Mouse (Mus musculus) hindbrain, embryonic 14.5 days (tissue): ENCODE measurements at regions not wholly inside any gene's neighbourhood (a gene's known extent, or its start where the extent isn't known, plus 50 kb on each side); places are given as distances from the start of the nearest gene placed in this dataset.
A peak's percentile ranks its signal among the peaks of the same experiment; 100 is the strongest.

Experiments
- ATAC-seq: fragments of 200-750 bp; cut with Nextera tagmentation; 2 replicates; pipeline ENCODE4 v1.8.0; 2017; ENCODE audit warnings: moderate number of reproducible peaks, mild to moderate bottlenecking, moderate TSS enrichment, moderate library complexity; ENCODE audit not compliant: low FRiP score
- DNase-seq: peaks from one replicate; pipeline ENCODE4 v3.0.0-alpha.2; 2015; ENCODE audit warnings: low spot score
- H3K27ac ChIP-seq: fragments of 300-500 bp; sonication (generic); 2 replicates; pipeline ENCODE4 v1.5.1; 2014; ENCODE audit warnings: mild to moderate bottlenecking, moderate library complexity
- H3K27me3 ChIP-seq: fragments of 300-500 bp; sonication (generic); 2 replicates; pipeline ENCODE4 v1.6.1; 2014; ENCODE audit warnings: mild to moderate bottlenecking, low read length, mixed read lengths; ENCODE audit not compliant: control insufficient read depth, insufficient read depth
- H3K36me3 ChIP-seq: fragments of 300-500 bp; sonication (generic); replicated peaks from 2 replicates; pipeline ENCODE4 v1.6.1; 2014; ENCODE audit not compliant: control insufficient read depth, insufficient read depth
- H3K4me1 ChIP-seq: fragments of 300-500 bp; sonication (generic); replicated peaks from 2 replicates; pipeline ENCODE4 v1.6.1; 2014; ENCODE audit warnings: antibody characterized with exemption, low read length, mixed read lengths; ENCODE audit not compliant: control insufficient read depth, insufficient read depth
- H3K4me2 ChIP-seq: fragments of 300-500 bp; sonication (generic); replicated peaks from 2 replicates; pipeline ENCODE4 v1.6.1; 2014; ENCODE audit warnings: mild to moderate bottlenecking, moderate library complexity
- H3K4me3 ChIP-seq: fragments of 300-500 bp; sonication (generic); replicated peaks from 2 replicates; pipeline ENCODE4 v1.5.1; 2014; ENCODE audit warnings: mild to moderate bottlenecking, low read length
- H3K9ac ChIP-seq: fragments of 300-500 bp; sonication (generic); 2 replicates; pipeline ENCODE4 v1.6.1; 2014
- H3K9me3 ChIP-seq: fragments of 300-500 bp; sonication (generic); 2 replicates; pipeline ENCODE4 v1.6.1; 2016; ENCODE audit warnings: low read length; ENCODE audit not compliant: control insufficient read depth
- WGBS: fragments of 180-500 bp; shearing (Covaris S2); extraction: QIAGEN DNeasy Blood & Tissue Kit; methylation state at CpG from one replicate; pipeline ENCODE4 v1.1.7; 2014; 5-methylcytosine and 5-hydroxymethylcytosine counted together

DNA sequence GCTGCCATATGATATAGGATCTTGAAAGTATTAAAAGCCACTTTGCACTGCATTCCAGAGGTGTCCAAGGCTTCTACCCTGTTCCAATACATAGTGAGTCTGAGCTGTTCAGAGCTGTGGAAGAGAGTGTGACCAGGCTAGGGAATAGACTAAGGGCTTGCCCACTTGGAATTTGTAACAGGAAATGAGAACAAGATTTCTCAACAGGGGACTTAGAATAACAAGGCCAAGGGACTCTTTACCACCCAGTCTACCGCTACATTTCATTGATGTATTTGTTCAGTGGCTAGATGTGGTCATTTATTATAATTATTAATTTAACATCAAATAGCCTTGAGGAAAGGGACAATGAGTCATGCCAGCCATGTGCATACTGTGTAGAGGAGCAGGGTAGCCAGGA, 202.3 kb upstream of the Nampt start:
- no peak overlapping the region for H3K27ac ChIP-seq

GRCm38 (mm10) chr12:32619830-32620229, 199.5 kb upstream of the Nampt start:
- Histone ChIP-seq H3K9me3 (0 out of 2 replicates have a peak, but pooled peaks cover 6% of the 10 kb centered on the region), H3K4me2 (no peak overlapping the region), H3K4me1 (no peaks in the 10 kb centered on the region), H3K36me3 (no peaks in the 10 kb centered on the region), H3K9ac (no peak overlapping the region), H3K27me3 (no peaks in the 10 kb centered on the region), H3K4me3 (no peak overlapping the region), H3K27ac (no peak overlapping the region)
- no peak for ATAC-seq
- WGBS = 68% methylated on average over 4 of the region's 4 CpGs
- DNase-seq = no peak

More for the DNA sequence above, 202.3 kb upstream of the Nampt start:
- WGBS = 71% methylated on average over 1 of the region's 1 CpGs
- Histone ChIP-seq H3K9me3 (0 out of 2 replicates have a peak, but pooled peaks cover 6% of the 10 kb centered on the region), H3K4me1 (no peaks in the 10 kb centered on the region), H3K27me3 (no peaks in the 10 kb centered on the region), H3K4me2 (no peak overlapping the region), H3K9ac (no peak overlapping the region), H3K4me3 (no peak overlapping the region), H3K36me3 (no peaks in the 10 kb centered on the region)
- ATAC-seq (no peak), DNase-seq (no peak)

GRCm38 (mm10) chr12:32621739-32622138, 197.6 kb upstream of the Nampt start:
- Histone ChIP-seq H3K9ac (no peak overlapping the region), H3K4me2 (no peak overlapping the region), H3K4me1 (no peaks in the 10 kb centered on the region), H3K9me3 (0 out of 2 replicates have a peak, but pooled peaks cover 6% of the 10 kb centered on the region), H3K36me3 (no peaks in the 10 kb centered on the region), H3K27me3 (no peaks in the 10 kb centered on the region), H3K4me3 (no peak overlapping the region), H3K27ac (no peak overlapping the region)
- ATAC-seq = no peak
- WGBS = 89% methylated on average over 5 of the region's 5 CpGs
- DNase-seq = no peak

DNA sequence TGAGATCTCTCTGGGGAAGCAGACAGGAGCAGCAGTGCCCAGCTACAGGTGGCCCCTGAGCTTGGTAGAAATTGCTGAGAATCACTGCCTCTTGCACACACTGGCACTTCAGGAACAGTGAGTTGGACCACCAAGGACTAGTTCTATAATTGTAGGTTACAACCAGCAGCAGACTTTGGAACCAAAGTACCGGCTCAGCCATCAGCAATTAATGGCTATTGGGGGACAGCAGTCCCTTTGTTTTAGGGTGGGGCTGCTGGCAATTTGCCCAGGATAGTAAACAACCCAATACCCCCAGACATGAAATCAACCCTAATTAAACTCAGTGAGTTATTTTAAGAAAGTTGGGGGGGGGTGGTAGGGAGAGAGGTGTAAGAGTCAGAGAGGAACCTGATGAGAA, 190.8 kb upstream of the Nampt start:
- Histone ChIP-seq H3K9me3 (no peaks in the 10 kb centered on the region), H3K36me3 (no peaks in the 10 kb centered on the region), H3K4me2 (no peak overlapping the region), H3K27me3 (no peaks in the 10 kb centered on the region), H3K9ac (no peak overlapping the region), H3K4me1 (no peaks in the 10 kb centered on the region), H3K27ac (no peak overlapping the region), H3K4me3 (no peak overlapping the region)
- 50% methylated on average over 1 of the region's 1 CpGs for WGBS
- ATAC-seq = no peak
- DNase-seq = no peak

- Histone ChIP-seq H3K9me3 (no peaks in the 10 kb centered on the region), H3K4me2 (no peak overlapping the region), H3K9ac (no peak overlapping the region), H3K27me3 (no peaks in the 10 kb centered on the region), H3K27ac (no peak overlapping the region), H3K4me1 (no peaks in the 10 kb centered on the region), H3K4me3 (no peak overlapping the region), H3K36me3 (no peaks in the 10 kb centered on the region)
- 31% methylated on average over 3 of the region's 3 CpGs for WGBS
- DNase-seq = peak; percentile 32
- no peak for ATAC-seq
Observed at GRCm38 (mm10) chr12:32632935-32633334, 186.4 kb upstream of the Nampt start.

- no peak for ATAC-seq
- H3K4me1 ChIP-seq = no peaks in the 10 kb centered on the region
- H3K9me3 ChIP-seq = no peaks in the 10 kb centered on the region
- H3K27me3 ChIP-seq = no peaks in the 10 kb centered on the region
- 74% methylated on average over 5 of the region's 5 CpGs for WGBS
- no peaks in the 10 kb centered on the region for H3K36me3 ChIP-seq
- H3K4me2 ChIP-seq = no peak overlapping the region
- no peak overlapping the region for H3K27ac ChIP-seq
- H3K9ac ChIP-seq = no peak overlapping the region
- no peak for DNase-seq
- no peak overlapping the region for H3K4me3 ChIP-seq
Observed at GRCm38 (mm10) chr12:32635055-32635454, 184.3 kb upstream of the Nampt start.

DNA sequence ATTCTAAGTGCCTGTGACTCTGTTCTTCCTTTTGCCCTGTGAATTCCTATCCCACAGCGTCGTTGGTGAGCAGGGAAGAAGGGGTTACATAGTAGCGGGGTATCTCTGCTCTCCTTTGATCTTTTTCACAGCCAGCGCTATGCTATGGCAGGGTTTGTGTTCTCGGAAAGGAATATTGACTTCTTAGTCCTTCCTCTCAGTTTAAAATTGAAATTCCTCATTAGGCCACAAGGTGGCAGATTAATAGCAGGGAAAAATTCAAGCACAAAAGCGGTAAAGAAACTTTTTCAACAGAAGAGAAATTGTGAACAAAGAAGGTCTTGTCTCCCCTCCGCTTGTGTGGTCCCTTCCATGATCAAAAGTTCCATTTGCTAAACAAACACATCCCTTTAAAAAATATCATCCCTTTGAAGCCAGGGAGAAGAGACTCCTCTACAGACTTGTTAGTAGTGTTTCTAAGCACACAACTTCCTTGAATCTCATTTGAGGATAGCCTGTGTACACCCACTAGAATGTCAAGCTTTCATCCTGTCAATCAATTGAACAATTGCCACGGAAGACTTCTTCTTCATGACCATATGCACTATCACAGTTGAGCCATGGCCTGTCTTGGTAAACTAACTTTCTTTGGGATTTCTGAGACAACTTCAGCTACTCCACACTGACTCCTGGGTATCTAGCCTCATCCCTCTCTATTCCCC, 181.8 kb upstream of the Nampt start:
- H3K4me1 ChIP-seq = no peaks in the 10 kb centered on the region
- peak overlapping the region; percentile 18; the same call in 1 of the 2 replicates for H3K4me2 ChIP-seq
- no peaks in the 10 kb centered on the region for H3K27me3 ChIP-seq
- H3K9ac ChIP-seq = no peak overlapping the region
- DNase-seq (peak; percentile 91), ATAC-seq (peak; percentile 67; the same call in 1 of the 2 replicates)
- WGBS = 5% methylated on average over 8 of the region's 8 CpGs
- no peaks in the 10 kb centered on the region for H3K36me3 ChIP-seq
- no peak overlapping the region for H3K4me3 ChIP-seq
- H3K27ac ChIP-seq = no peak overlapping the region
- H3K9me3 ChIP-seq = no peaks in the 10 kb centered on the region

- no peak overlapping the region for H3K4me3 ChIP-seq
- WGBS = 83% methylated on average over 2 of the region's 2 CpGs
- no peak for ATAC-seq
- H3K36me3 ChIP-seq = no peaks in the 10 kb centered on the region
- DNase-seq = no peak
- H3K27ac ChIP-seq = no peak overlapping the region
- no peak overlapping the region for H3K4me2 ChIP-seq
- H3K9me3 ChIP-seq = no peaks in the 10 kb centered on the region
- no peaks in the 10 kb centered on the region for H3K4me1 ChIP-seq
- no peaks in the 10 kb centered on the region for H3K27me3 ChIP-seq
- H3K9ac ChIP-seq = no peak overlapping the region
Observed at GRCm38 (mm10) chr12:32640591-32640990, 178.8 kb upstream of the Nampt start.

GRCm38 (mm10) chr12:32642493-32642892, 176.9 kb upstream of the Nampt start:
- Histone ChIP-seq H3K27me3 (no peaks in the 10 kb centered on the region), H3K36me3 (no peaks in the 10 kb centered on the region), H3K9me3 (no peaks in the 10 kb centered on the region), H3K4me2 (no peak overlapping the region), H3K4me3 (no peak overlapping the region), H3K4me1 (no peaks in the 10 kb centered on the region), H3K9ac (no peak overlapping the region), H3K27ac (no peak overlapping the region)
- DNase-seq (no peak), ATAC-seq (no peak)
- WGBS = 92% methylated on average over 1 of the region's 1 CpGs

DNA sequence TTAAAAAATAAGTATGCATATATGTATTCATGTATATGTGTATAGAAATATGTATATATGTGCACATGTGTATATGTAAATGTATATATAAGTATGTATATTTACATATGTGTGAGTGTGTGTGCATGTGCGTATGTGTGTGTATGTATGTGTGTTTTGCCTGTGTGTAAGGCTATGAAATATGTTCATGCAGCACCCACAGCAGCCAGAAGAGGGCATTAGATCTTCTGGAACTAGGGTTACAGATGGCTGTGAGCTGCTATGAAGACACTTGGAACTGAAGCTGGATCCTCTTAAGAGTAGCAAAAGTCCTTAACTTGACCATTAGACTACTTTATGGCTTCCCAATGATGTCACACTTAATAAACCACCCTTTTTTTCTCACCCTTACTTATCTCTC, 166.2 kb upstream of the Nampt start:
- ATAC-seq = no peak
- no peak for DNase-seq

More for the DNA sequence above, 166.2 kb upstream of the Nampt start:
- no peak overlapping the region for H3K9ac ChIP-seq
- no peaks in the 10 kb centered on the region for H3K4me1 ChIP-seq
- no peaks in the 10 kb centered on the region for H3K36me3 ChIP-seq
- no peaks in the 10 kb centered on the region for H3K9me3 ChIP-seq
- 100% methylated on average over 1 of the region's 1 CpGs for WGBS
- no peaks in the 10 kb centered on the region for H3K27me3 ChIP-seq
- H3K27ac ChIP-seq = no peak overlapping the region
- H3K4me3 ChIP-seq = no peak overlapping the region
- H3K4me2 ChIP-seq = no peak overlapping the region
